Mouse (Mus musculus): ENCODE results near the gene Chmp1a.

Chmp1a gene

GRCm38 (mm10) chr8:123212321-123213117, at the start of gene Chmp1a, which contains the start of gene Spata33:
Gene Chmp1a, minus strand, starts transcription at chr8:123212763.
Gene Spata33, plus strand, starts transcription at chr8:123212832.
- peak; percentile 96 to 97 for DNase-seq (ENCODE audit: inconsistent age in 2 of 2, low spot score in 1 of 2)

- peak; percentile 44 to 66 for DNase-seq (ENCODE audit: inconsistent age in 2 of 2, low spot score in 1 of 2)
Observed at GRCm38 (mm10) chr8:123257593-123257992, 45.0 kb upstream of the Chmp1a start.

- peak in 1 of 2 experiments; percentile 55 for DNase-seq (ENCODE audit: inconsistent age in 2 of 2, low spot score in 1 of 2)
Observed at GRCm38 (mm10) chr8:123257114-123257513, 44.6 kb upstream of the Chmp1a start.

- DNase-seq (ENCODE audit: inconsistent age in 2 of 2, low spot score in 1 of 2): peak in 1 of 2 experiments; percentile 19
Observed at GRCm38 (mm10) chr8:123255170-123255569, 42.6 kb upstream of the Chmp1a start.

GRCm38 (mm10) chr8:123254099-123254885, 41.7 kb upstream of the Chmp1a start, which contains the start of the genes Zfp276 and Vps9d1:
Gene Zfp276, plus strand, starts transcription at chr8:123254195.
Gene Vps9d1, minus strand, starts transcription at chr8:123254348.
- DNase-seq (ENCODE audit: inconsistent age in 2 of 2, low spot score in 1 of 2): peak; percentile 89 to 95

GRCm38 (mm10) chr8:123253451-123254098, 41.0 kb upstream of the Chmp1a start:
- DNase-seq (ENCODE audit: inconsistent age in 2 of 2, low spot score in 1 of 2): peak in 1 of 2 experiments; percentile 67

- DNase-seq (ENCODE audit: inconsistent age in 2 of 2, low spot score in 1 of 2): no peak
Observed at GRCm38 (mm10) chr8:123252925-123253324, 40.4 kb upstream of the Chmp1a start.

- DNase-seq (ENCODE audit: inconsistent age in 2 of 2, low spot score in 1 of 2): no peak
Observed at GRCm38 (mm10) chr8:123250940-123251339, 38.4 kb upstream of the Chmp1a start.

- no peak for DNase-seq (ENCODE audit: inconsistent age in 2 of 2, low spot score in 1 of 2)
Observed at GRCm38 (mm10) chr8:123248596-123248995, 36.0 kb upstream of the Chmp1a start.

- no peak for DNase-seq (ENCODE audit: inconsistent age in 2 of 2, low spot score in 1 of 2)
Observed at GRCm38 (mm10) chr8:123247748-123248147, 35.2 kb upstream of the Chmp1a start.

GRCm38 (mm10) chr8:123245543-123245942, 33.0 kb upstream of the Chmp1a start:
- no peak for DNase-seq (ENCODE audit: inconsistent age in 2 of 2, low spot score in 1 of 2)

GRCm38 (mm10) chr8:123244382-123244781, 31.8 kb upstream of the Chmp1a start:
- peak in 1 of 2 experiments; percentile 8 for DNase-seq (ENCODE audit: inconsistent age in 2 of 2, low spot score in 1 of 2)

- peak in 1 of 2 experiments; percentile 53 for DNase-seq (ENCODE audit: inconsistent age in 2 of 2, low spot score in 1 of 2)
Observed at GRCm38 (mm10) chr8:123243053-123243452, 30.5 kb upstream of the Chmp1a start.

GRCm38 (mm10) chr8:123242107-123242923, 29.8 kb upstream of the Chmp1a start:
- DNase-seq (ENCODE audit: inconsistent age in 2 of 2, low spot score in 1 of 2): peak; percentile 59 to 68

GRCm38 (mm10) chr8:123239398-123239797, 26.8 kb upstream of the Chmp1a start:
- peak; percentile 68 to 83 for DNase-seq (ENCODE audit: inconsistent age in 2 of 2, low spot score in 1 of 2)

GRCm38 (mm10) chr8:123235520-123236497, 23.2 kb upstream of the Chmp1a start, which contains the start of gene Spata2l:
Gene Spata2l, minus strand, starts transcription at chr8:123236233.
- peak; percentile 93 to 97 for DNase-seq (ENCODE audit: inconsistent age in 2 of 2, low spot score in 1 of 2)

- peak; percentile 34 to 60 for DNase-seq (ENCODE audit: inconsistent age in 2 of 2, low spot score in 1 of 2)
Observed at GRCm38 (mm10) chr8:123234918-123235519, 22.5 kb upstream of the Chmp1a start.

GRCm38 (mm10) chr8:123233760-123234159, 21.2 kb upstream of the Chmp1a start:
- no peak for DNase-seq (ENCODE audit: inconsistent age in 2 of 2, low spot score in 1 of 2)

- DNase-seq (ENCODE audit: inconsistent age in 2 of 2, low spot score in 1 of 2): no peak
Observed at GRCm38 (mm10) chr8:123233300-123233699, 20.7 kb upstream of the Chmp1a start.

Data from adrenal gland, adult (tissue).